Mouse (Mus musculus): Measurements from ENCODE around the gene Mthfd1l. TPM values are rescaled to one million over a fixed set of nuclear protein-coding genes. Genes with fewer than 3 reads are reported as not detected.
A peak's percentile ranks its signal among the peaks of the same experiment; 100 is the strongest.

Mthfd1l gene
- total and polyA plus RNA-seq, 2 experiments from 2014 or later: 7.4 to 10.7 TPM

GRCm38 (mm10) chr10:4061071-4061987, 88.4 kb downstream of the Mthfd1l start:
- Histone ChIP-seq H3K4me3 (ENCODE audit: low read length) (no peak overlapping the region), H3K27me3 (ENCODE audit: insufficient read depth, low read length) (no peaks in the 10 kb centered on the region), H3K36me3 (ENCODE audit: insufficient read depth, low read length) (no peaks in the 10 kb centered on the region), H3K9ac (replicated peaks; ENCODE audit: low read length) (no peak overlapping the region), H3K4me1 (ENCODE audit: insufficient read depth, low read length) (no peaks in the 10 kb centered on the region), H3K27ac (no peak overlapping the region), H3K4me2 (ENCODE audit: low read depth, low read length) (no peak overlapping the region), H3K9me3 (ENCODE audit: low read length) (no peaks in the 10 kb centered on the region)
- no peak for TF ChIP-seq CTCF (IDR thresholded peaks at IDR 0.05; ENCODE audit: low read depth)
- WGBS: 87% methylated on average over 11 of the region's 11 CpGs
- no peak for ATAC-seq
- DNase-seq (ENCODE audit: low spot score): no peak

GRCm38 (mm10) chr10:4063537-4063936, 90.6 kb downstream of the Mthfd1l start:
- no peaks in the 10 kb centered on the region for H3K36me3 ChIP-seq (ENCODE audit: insufficient read depth, low read length)
- TF ChIP-seq CTCF (IDR thresholded peaks at IDR 0.05; ENCODE audit: low read depth): no peak
- H3K9ac ChIP-seq (replicated peaks; ENCODE audit: low read length): no peak overlapping the region
- DNase-seq (ENCODE audit: low spot score): no peak
- H3K9me3 ChIP-seq (ENCODE audit: low read length): no peaks in the 10 kb centered on the region
- H3K4me3 ChIP-seq (ENCODE audit: low read length): no peak overlapping the region
- no peak overlapping the region for H3K4me2 ChIP-seq (ENCODE audit: low read depth, low read length)
- 60% methylated on average over 4 of the region's 4 CpGs for WGBS
- H3K4me1 ChIP-seq (ENCODE audit: insufficient read depth, low read length): no peaks in the 10 kb centered on the region
- no peak for ATAC-seq
- H3K27me3 ChIP-seq (ENCODE audit: insufficient read depth, low read length): no peaks in the 10 kb centered on the region
- no peak overlapping the region for H3K27ac ChIP-seq

- H3K4me1 ChIP-seq (ENCODE audit: insufficient read depth, low read length): no peaks in the 10 kb centered on the region
- H3K27ac ChIP-seq: no peak overlapping the region
- H3K9ac ChIP-seq (replicated peaks; ENCODE audit: low read length): no peak overlapping the region
- no peaks in the 10 kb centered on the region for H3K36me3 ChIP-seq (ENCODE audit: insufficient read depth, low read length)
- ATAC-seq: no peak
- no peak overlapping the region for H3K4me2 ChIP-seq (ENCODE audit: low read depth, low read length)
- no peaks in the 10 kb centered on the region for H3K9me3 ChIP-seq (ENCODE audit: low read length)
- TF ChIP-seq CTCF (IDR thresholded peaks at IDR 0.05; ENCODE audit: low read depth): no peak
- DNase-seq (ENCODE audit: low spot score): no peak
- H3K27me3 ChIP-seq (ENCODE audit: insufficient read depth, low read length): no peaks in the 10 kb centered on the region
- no peak overlapping the region for H3K4me3 ChIP-seq (ENCODE audit: low read length)
- WGBS: 64% methylated on average over 15 of the region's 15 CpGs
Measured at GRCm38 (mm10) chr10:4065295-4066084, 92.6 kb downstream of the Mthfd1l start.

GRCm38 (mm10) chr10:4069258-4069826, 96.4 kb downstream of the Mthfd1l start:
- Histone ChIP-seq H3K27ac (peak overlapping the region; percentile 41; the same call in 1 of the 2 replicates), H3K9ac (replicated peaks; ENCODE audit: low read length) (no peak overlapping the region), H3K27me3 (ENCODE audit: insufficient read depth, low read length) (no peaks in the 10 kb centered on the region), H3K4me3 (ENCODE audit: low read length) (no peak overlapping the region), H3K4me1 (ENCODE audit: insufficient read depth, low read length) (no peaks in the 10 kb centered on the region), H3K9me3 (ENCODE audit: low read length) (no peaks in the 10 kb centered on the region), H3K36me3 (ENCODE audit: insufficient read depth, low read length) (no peaks in the 10 kb centered on the region), H3K4me2 (ENCODE audit: low read depth, low read length) (no peak overlapping the region)
- ATAC-seq (peak; percentile 64), DNase-seq (ENCODE audit: low spot score) (peak; percentile 44)
- 64% methylated on average over 7 of the region's 7 CpGs for WGBS
- no peak for TF ChIP-seq CTCF (IDR thresholded peaks at IDR 0.05; ENCODE audit: low read depth)

- no peaks in the 10 kb centered on the region for H3K36me3 ChIP-seq (ENCODE audit: insufficient read depth, low read length)
- H3K4me2 ChIP-seq (ENCODE audit: low read depth, low read length): no peak overlapping the region
- no peaks in the 10 kb centered on the region for H3K9me3 ChIP-seq (ENCODE audit: low read length)
- H3K4me1 ChIP-seq (ENCODE audit: insufficient read depth, low read length): no peaks in the 10 kb centered on the region
- H3K9ac ChIP-seq (replicated peaks; ENCODE audit: low read length): no peak overlapping the region
- H3K27me3 ChIP-seq (ENCODE audit: insufficient read depth, low read length): no peaks in the 10 kb centered on the region
- H3K27ac ChIP-seq: peak overlapping the region; percentile 41; the same call in 1 of the 2 replicates
- 60% methylated on average over 7 of the region's 7 CpGs for WGBS
- no peak overlapping the region for H3K4me3 ChIP-seq (ENCODE audit: low read length)
- DNase-seq (ENCODE audit: low spot score): peak; percentile 71
- TF ChIP-seq CTCF (IDR thresholded peaks at IDR 0.05; ENCODE audit: low read depth): no peak
- ATAC-seq: peak; percentile 35; the same call in 1 of the 2 replicates
Measured at GRCm38 (mm10) chr10:4070061-4070460, 97.1 kb downstream of the Mthfd1l start.

- no peak overlapping the region for H3K4me2 ChIP-seq (ENCODE audit: low read depth, low read length)
- H3K9me3 ChIP-seq (ENCODE audit: low read length): no peaks in the 10 kb centered on the region
- H3K27ac ChIP-seq: no peak overlapping the region
- no peak overlapping the region for H3K9ac ChIP-seq (replicated peaks; ENCODE audit: low read length)
- ATAC-seq: 0 out of 2 replicates have a peak, but pooled peaks have one; percentile 38
- no peak overlapping the region for H3K4me3 ChIP-seq (ENCODE audit: low read length)
- H3K4me1 ChIP-seq (ENCODE audit: insufficient read depth, low read length): no peaks in the 10 kb centered on the region
- no peak for TF ChIP-seq CTCF (IDR thresholded peaks at IDR 0.05; ENCODE audit: low read depth)
- no peaks in the 10 kb centered on the region for H3K27me3 ChIP-seq (ENCODE audit: insufficient read depth, low read length)
- no peaks in the 10 kb centered on the region for H3K36me3 ChIP-seq (ENCODE audit: insufficient read depth, low read length)
- WGBS: 74% methylated on average over 8 of the region's 8 CpGs
- peak; percentile 42 for DNase-seq (ENCODE audit: low spot score)
Measured at GRCm38 (mm10) chr10:4071069-4071844, 98.3 kb downstream of the Mthfd1l start.
